Mouse (Mus musculus): ENCODE results near the gene Chd9.

- TF ChIP-seq CTCF (IDR thresholded peaks at IDR 0.05; ENCODE audit: extremely low read depth, insufficient read length, insufficient replicate concordance, low read depth, low read length) (no peak), POLR2A (IDR thresholded peaks at IDR 0.05; ENCODE audit: low read depth, low read length) (no peak)
These were observed 5.7 kb upstream of the Chd9 start for GRCm38 (mm10) chr8:90822443-90822842.

Data from small intestine, adult 2 months (tissue).